Mouse (Mus musculus) liver, postnatal 0 days (tissue): ENCODE measurements around the gene Dlgap4.

Experiments used
- CTCF ChIP-seq: sonication (generic); IDR thresholded peaks from 2 replicates; pipeline ENCODE4 v1.5.1; 2016; ENCODE audit warnings: antibody characterized with exemption, low read depth
- EP300 ChIP-seq: IDR thresholded peaks from 2 replicates; pipeline ENCODE4 v1.6.1; 2016; ENCODE audit warnings: antibody characterized with exemption, low read depth, mild to moderate bottlenecking

GRCm38 (mm10) chr2:156720313-156720674 is 106.8 kb downstream of the Dlgap4 start:
- TF ChIP-seq CTCF (no peak), EP300 (no peak)
